8 mouse cellular contexts compared by ENCODE assay signal in genomic region chrX:169685731-169686130, GRCm38 (mm10). TPM values are rescaled to one million over a fixed set of nuclear protein-coding genes. Genes with fewer than 3 reads are reported as not detected.
DNase-seq lines count a peak whose midpoint lies in the region; ATAC-seq and TF ChIP-seq lines count a peak whose summit lies in the region.

No protein-coding gene starts in this region.

- no peak for ATAC-seq in kidney, embryonic 16.5 days (ENCODE audit: low FRiP score, low TSS enrichment)
- no peak for ATAC-seq in forebrain, embryonic 11.5 days (replicated peaks; ENCODE audit: low FRiP score)
- no peak for ATAC-seq in intestine, postnatal 0 days
- ATAC-seq in midbrain, embryonic 16.5 days: no peak
- ATAC-seq in erythroblast, adult 5-6 weeks (replicated peaks; ENCODE audit: low FRiP score, poor library complexity, severe bottlenecking): no peak

- no peak overlapping the region for H3K27ac ChIP-seq in kidney, embryonic 16.5 days (ENCODE audit: low read length)
- H3K27ac ChIP-seq in forebrain, embryonic 11.5 days (ENCODE audit: low read depth, low read length): no peak overlapping the region
- H3K27ac ChIP-seq in intestine, postnatal 0 days (ENCODE audit: low read depth, low read length): no peak overlapping the region
- H3K27ac ChIP-seq in midbrain, embryonic 16.5 days (ENCODE audit: low read length): no peak overlapping the region

- TF ChIP-seq CTCF in intestine, postnatal 0 days (IDR thresholded peaks at IDR 0.05; ENCODE audit: low read depth): no peak

- DNase-seq in kidney, adult 18-20 months: no peak
- DNase-seq in forebrain, embryonic 11.5 days (ENCODE audit: low spot score): no peak
- no peak for DNase-seq in cerebellum, adult 11-12 months
- DNase-seq in yolk sac, embryonic 10.5 days (ENCODE audit: low spot score): no peak

- WGBS in kidney, embryonic 16.5 days: 44% methylated on average over 8 of the region's 8 CpGs
- 39% methylated on average over 8 of the region's 8 CpGs for WGBS in forebrain, embryonic 11.5 days
- 27% methylated on average over 8 of the region's 8 CpGs for WGBS in intestine, postnatal 0 days
- WGBS in midbrain, embryonic 16.5 days: 41% methylated on average over 8 of the region's 8 CpGs

- H3K27me3 ChIP-seq in kidney, embryonic 16.5 days (ENCODE audit: insufficient read depth, low read length): no peaks in the 10 kb centered on the region; the same call in 1 of the 2 replicates
- H3K27me3 ChIP-seq in forebrain, embryonic 11.5 days (ENCODE audit: control insufficient read depth, insufficient read depth, low read length): peaks cover 14% of the 10 kb centered on the region
- no peaks in the 10 kb centered on the region for H3K27me3 ChIP-seq in intestine, postnatal 0 days (replicated peaks; ENCODE audit: control insufficient read depth, insufficient read depth, low read length)
- H3K27me3 ChIP-seq in midbrain, embryonic 16.5 days (ENCODE audit: control insufficient read depth, insufficient read depth, low read depth, low read length): peaks cover 2% of the 10 kb centered on the region; the same call in 1 of the 2 replicates

- H3K36me3 ChIP-seq in kidney, embryonic 16.5 days (ENCODE audit: insufficient read depth, low read length): no peaks in the 10 kb centered on the region
- H3K36me3 ChIP-seq in forebrain, embryonic 11.5 days (ENCODE audit: control insufficient read depth, insufficient read depth, low read length): no peaks in the 10 kb centered on the region
- no peaks in the 10 kb centered on the region for H3K36me3 ChIP-seq in intestine, postnatal 0 days (ENCODE audit: control insufficient read depth, insufficient read depth)
- H3K36me3 ChIP-seq in midbrain, embryonic 16.5 days (ENCODE audit: control insufficient read depth, insufficient read depth, low read length): no peaks in the 10 kb centered on the region

- H3K9me3 ChIP-seq in kidney, embryonic 16.5 days (ENCODE audit: low read length): no peaks in the 10 kb centered on the region
- no peaks in the 10 kb centered on the region for H3K9me3 ChIP-seq in forebrain, embryonic 11.5 days (ENCODE audit: control insufficient read depth, low read length)
- no peaks in the 10 kb centered on the region for H3K9me3 ChIP-seq in intestine, postnatal 0 days (ENCODE audit: control insufficient read depth)
- H3K9me3 ChIP-seq in midbrain, embryonic 16.5 days (replicated peaks; ENCODE audit: control insufficient read depth, low read length, poor library complexity, severe bottlenecking): no peaks in the 10 kb centered on the region

- no peak overlapping the region for H3K9ac ChIP-seq in kidney, embryonic 16.5 days (replicated peaks; ENCODE audit: low read length)
- no peak overlapping the region for H3K9ac ChIP-seq in forebrain, embryonic 11.5 days (ENCODE audit: low read length)
- no peak overlapping the region for H3K9ac ChIP-seq in intestine, postnatal 0 days (ENCODE audit: low read depth, low read length)
- no peak overlapping the region for H3K9ac ChIP-seq in midbrain, embryonic 16.5 days (ENCODE audit: low read depth, low read length)

- H3K4me2 ChIP-seq in kidney, embryonic 16.5 days (replicated peaks; ENCODE audit: low read depth, low read length): peak overlapping the region; percentile 48
- H3K4me2 ChIP-seq in forebrain, embryonic 11.5 days (ENCODE audit: low read depth, low read length, severe bottlenecking): peak overlapping the region; percentile 15; the same call in 1 of the 2 replicates
- peak overlapping the region; percentile 53; the same call in 1 of the 2 replicates for H3K4me2 ChIP-seq in intestine, postnatal 0 days (replicated peaks; ENCODE audit: low read depth)
- H3K4me2 ChIP-seq in midbrain, embryonic 16.5 days (ENCODE audit: low read length): peak overlapping the region; percentile 35

- no peaks in the 10 kb centered on the region for H3K4me1 ChIP-seq in kidney, embryonic 16.5 days (ENCODE audit: insufficient read depth, low read length)
- no peaks in the 10 kb centered on the region for H3K4me1 ChIP-seq in forebrain, embryonic 11.5 days (replicated peaks; ENCODE audit: control insufficient read depth, insufficient read depth, low read length)
- H3K4me1 ChIP-seq in intestine, postnatal 0 days (replicated peaks; ENCODE audit: control insufficient read depth, insufficient read depth, low read length): no peaks in the 10 kb centered on the region
- H3K4me1 ChIP-seq in midbrain, embryonic 16.5 days (ENCODE audit: control insufficient read depth, insufficient read depth, low read length): no peaks in the 10 kb centered on the region

- H3K4me3 ChIP-seq in kidney, embryonic 16.5 days (ENCODE audit: low read length): peak overlapping the region; percentile 36
- H3K4me3 ChIP-seq in forebrain, embryonic 11.5 days (ENCODE audit: low read depth, low read length): 0 out of 2 replicates have a peak overlapping the region, but pooled peaks have one; percentile 1
- peak overlapping the region; percentile 20; the same call in 1 of the 2 replicates for H3K4me3 ChIP-seq in intestine, postnatal 0 days (ENCODE audit: low read depth, low read length)
- H3K4me3 ChIP-seq in midbrain, embryonic 16.5 days (ENCODE audit: low read depth, low read length): no peak overlapping the region

RNA-seq across cellular contexts. Expression of gene Mid1, which starts 0.7 kb away (rescaled TPM):
- 6.9 and 9.8 TPM in 2 replicates for polyA plus RNA-seq in kidney, embryonic 16.5 days (2015; fragmentation: Nextera tagmentation; extraction: Ambion mirVana)
- polyA plus RNA-seq in forebrain, embryonic 11.5 days (2014; fragmentation: Nextera tagmentation; extraction: Ambion mirVana): 27.4 and 31.5 TPM in 2 replicates
- polyA plus RNA-seq in intestine, postnatal 0 days (2015; fragmentation: Nextera tagmentation; extraction: Ambion mirVana): 1.4 and 1.7 TPM in 2 replicates
- polyA plus RNA-seq in midbrain, embryonic 16.5 days (2015; fragmentation: Nextera tagmentation; extraction: Ambion mirVana): 4.9 and 7.6 TPM in 2 replicates
- 7.1 and 9.4 TPM in 2 replicates for total RNA-seq in erythroblast, adult 5-6 weeks (2015; ENCODE audit: low replicate concordance)
- 0.68 and 7.4 TPM in 2 replicates for total RNA-seq in erythroblast, adult 5-6 weeks (2017; ENCODE audit: low replicate concordance)
